Mouse (Mus musculus): ENCODE data around the gene Mtln. TPM values are rescaled to one million over a fixed set of nuclear protein-coding genes. Genes with fewer than 3 reads are reported as not detected.

Gene Mtln
- total RNA-seq (2012; rRNA removed) = 35.8 and 54.9 TPM in 2 replicates

DNA sequence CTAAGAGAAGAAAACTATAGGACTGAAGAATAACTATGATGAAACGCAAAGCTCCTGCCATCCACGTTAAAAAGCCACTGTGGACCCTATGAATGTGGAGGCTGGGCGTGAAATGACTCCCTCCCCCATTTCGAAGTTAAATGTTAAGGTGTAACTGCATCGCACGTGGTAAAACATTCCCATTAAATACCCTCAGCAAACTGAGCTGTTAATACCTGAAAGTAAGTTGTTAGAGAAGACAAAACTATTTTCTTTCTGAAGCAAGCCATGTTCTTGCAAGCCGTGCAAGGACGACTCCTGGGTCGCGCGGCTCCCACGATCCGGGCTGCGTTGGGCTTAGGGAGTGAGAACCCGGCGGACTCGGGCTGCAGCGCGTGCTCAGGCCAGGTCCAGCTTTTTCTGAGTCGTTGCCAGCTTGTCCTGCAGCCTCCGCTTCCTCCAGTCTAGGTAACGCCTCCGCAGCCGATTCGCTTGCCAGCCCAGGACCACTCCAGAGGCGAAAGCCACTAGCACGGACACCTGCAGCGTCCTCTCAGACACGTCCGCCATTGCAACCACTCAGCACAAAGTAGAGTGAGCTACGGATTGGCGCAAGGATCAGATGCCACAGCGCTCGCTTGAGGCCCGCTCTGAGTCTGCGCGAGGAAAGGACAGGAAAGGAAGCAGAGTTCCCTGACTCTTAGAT is at the start of gene Mtln:
Gene Mtln, minus strand, starts transcription at position 570 of the 685 bp plus-strand sequence.
- Histone ChIP-seq H3K4me3 (ENCODE audit: insufficient read depth in 1 of 2, low read depth in 1 of 2, low read length in 2 of 2, poor library complexity in 1 of 2, severe bottlenecking in 1 of 2) (peak within 1 kb of the TSS; percentile 74 to 98), H3K9ac (ENCODE audit: insufficient read depth, low read depth, low read length, poor library complexity, severe bottlenecking) (peak within 1 kb of the TSS; percentile 94), H3K36me3 (ENCODE audit: control insufficient read depth, insufficient read depth, low read length, poor library complexity, severe bottlenecking) (no peaks in the 10 kb centered on the region), H3K4me1 (ENCODE audit: control insufficient read depth in 2 of 2, insufficient read depth in 2 of 2, low read length in 2 of 2, poor library complexity in 1 of 2) (peaks cover 0 to 4% of the 10 kb centered on the region in 2 experiments; a peak in 1 of 4 replicates), H3K27ac (ENCODE audit: insufficient read depth, low read depth, low read length, poor library complexity, severe bottlenecking) (peak within 1 kb of the TSS; percentile 69; the same call in 1 of the 2 replicates), H3K9me3 (ENCODE audit: control insufficient read depth, insufficient read depth, low read depth, low read length) (no peaks in the 10 kb centered on the region)
- peak; percentile 26; the same call in 1 of the 2 replicates for TF ChIP-seq HCFC1 (IDR thresholded peaks at IDR 0.05; ENCODE audit: borderline replicate concordance, insufficient read depth, low read length)
- no peak for TF ChIP-seq ZC3H11A (IDR thresholded peaks at IDR 0.05; ENCODE audit: borderline replicate concordance, low read depth, low read length)
- TF ChIP-seq ZNF384 (IDR thresholded peaks at IDR 0.05; ENCODE audit: low read depth, low read length) = peak; percentile 23; the same call in 1 of the 2 replicates
- peak; percentile 72 for TF ChIP-seq MAFK (IDR thresholded peaks at IDR 0.05; ENCODE audit: insufficient read depth, low read depth, low read length)
- in situ Hi-C loops (cut with MboI; ENCODE audit: low sequenced_read_pairs in 2 of 2, unreplicated experiment in 2 of 2) = no loop called here
- peak; percentile 84 for DNase-seq (ENCODE audit: low read depth, low spot score)

DNA sequence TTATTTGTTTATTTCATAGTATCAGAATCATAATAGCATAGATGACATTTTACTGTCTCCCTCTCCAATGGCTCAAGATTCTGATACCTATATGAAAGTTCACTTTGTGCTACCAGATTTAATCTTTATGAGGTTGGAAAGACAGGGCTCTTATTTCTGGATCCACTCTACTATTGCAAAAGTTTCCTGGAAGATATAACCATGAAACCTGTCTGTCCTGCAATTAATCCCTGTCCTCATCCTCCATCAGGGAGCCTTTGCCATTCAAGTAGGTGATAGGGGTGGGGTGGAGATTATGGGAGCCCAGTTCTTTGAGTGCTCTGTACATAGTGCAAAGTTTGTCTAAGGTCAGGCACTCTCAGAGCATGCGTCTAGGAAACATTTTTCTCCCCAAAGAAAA is 49.1 kb upstream of the Mtln start:
- TF ChIP-seq ZNF384 (IDR thresholded peaks at IDR 0.05; ENCODE audit: low read depth, low read length) (no peak), HCFC1 (IDR thresholded peaks at IDR 0.05; ENCODE audit: borderline replicate concordance, insufficient read depth, low read length) (no peak), CHD2 (IDR thresholded peaks at IDR 0.05; ENCODE audit: low read depth, low read length) (no peak), MAFK (IDR thresholded peaks at IDR 0.05; ENCODE audit: insufficient read depth, low read depth, low read length) (no peak), ZC3H11A (IDR thresholded peaks at IDR 0.05; ENCODE audit: borderline replicate concordance, low read depth, low read length) (no peak)

DNA sequence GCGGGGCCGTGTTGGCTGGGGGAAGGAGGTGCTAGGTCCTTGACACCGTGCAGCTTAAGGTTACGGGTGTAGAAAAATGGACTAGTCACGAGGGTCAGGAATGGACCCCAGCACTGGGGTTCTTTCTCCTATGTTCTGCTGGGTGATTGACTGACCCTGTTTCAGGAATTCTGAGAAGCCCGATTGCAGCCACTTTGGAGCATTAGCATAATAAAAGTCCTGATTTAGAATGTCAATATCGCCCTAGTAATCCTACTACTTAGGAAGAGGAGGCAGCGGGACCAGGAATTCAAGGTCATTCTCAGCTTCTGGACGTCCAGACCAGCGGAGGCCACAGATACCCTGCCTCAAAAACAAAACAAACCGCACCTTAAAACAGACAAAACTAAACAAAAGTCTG is 47.1 kb upstream of the Mtln start:
- peak overlapping the region; percentile 78; the same call in 1 of the 2 replicates for H3K27ac ChIP-seq (ENCODE audit: insufficient read depth, low read depth, low read length, poor library complexity, severe bottlenecking)
- H3K9ac ChIP-seq (ENCODE audit: insufficient read depth, low read depth, low read length, poor library complexity, severe bottlenecking) = peak overlapping the region; percentile 58
- H3K9me3 ChIP-seq (ENCODE audit: control insufficient read depth, insufficient read depth, low read depth, low read length) = no peaks in the 10 kb centered on the region
- in situ Hi-C loops (cut with MboI; ENCODE audit: low sequenced_read_pairs in 2 of 2, unreplicated experiment in 2 of 2) = no loop called here
- H3K4me1 ChIP-seq (ENCODE audit: control insufficient read depth in 2 of 2, insufficient read depth in 2 of 2, low read length in 2 of 2, poor library complexity in 1 of 2) = peaks cover 10 to 19% of the 10 kb centered on the region in 2 experiments
- TF ChIP-seq HCFC1 (IDR thresholded peaks at IDR 0.05; ENCODE audit: borderline replicate concordance, insufficient read depth, low read length) = peak; percentile 55; the same call in 1 of the 2 replicates
- TF ChIP-seq MAFK (IDR thresholded peaks at IDR 0.05; ENCODE audit: insufficient read depth, low read depth, low read length) = 0 out of 2 replicates have a peak, but pooled peaks have one; percentile 6
- no peak for TF ChIP-seq ZC3H11A (IDR thresholded peaks at IDR 0.05; ENCODE audit: borderline replicate concordance, low read depth, low read length)
- TF ChIP-seq CHD2 (IDR thresholded peaks at IDR 0.05; ENCODE audit: low read depth, low read length) = peak; percentile 63; the same call in 1 of the 2 replicates
- no peak for TF ChIP-seq ZNF384 (IDR thresholded peaks at IDR 0.05; ENCODE audit: low read depth, low read length)
- peak; percentile 45 for DNase-seq (ENCODE audit: low read depth, low spot score)
- H3K36me3 ChIP-seq (ENCODE audit: control insufficient read depth, insufficient read depth, low read length, poor library complexity, severe bottlenecking) = no peaks in the 10 kb centered on the region
- H3K4me3 ChIP-seq (ENCODE audit: insufficient read depth in 1 of 2, low read depth in 1 of 2, low read length in 2 of 2, poor library complexity in 1 of 2, severe bottlenecking in 1 of 2) = peak overlapping the region; percentile 37 to 54

More for the DNA sequence above, 49.1 kb upstream of the Mtln start:
- peaks cover 10 to 19% of the 10 kb centered on the region in 2 experiments for H3K4me1 ChIP-seq (ENCODE audit: control insufficient read depth in 2 of 2, insufficient read depth in 2 of 2, low read length in 2 of 2, poor library complexity in 1 of 2)
- no peaks in the 10 kb centered on the region for H3K36me3 ChIP-seq (ENCODE audit: control insufficient read depth, insufficient read depth, low read length, poor library complexity, severe bottlenecking)
- H3K4me3 ChIP-seq (ENCODE audit: insufficient read depth in 1 of 2, low read depth in 1 of 2, low read length in 2 of 2, poor library complexity in 1 of 2, severe bottlenecking in 1 of 2) = no peak overlapping the region
- H3K9me3 ChIP-seq (ENCODE audit: control insufficient read depth, insufficient read depth, low read depth, low read length) = no peaks in the 10 kb centered on the region
- no peak overlapping the region for H3K27ac ChIP-seq (ENCODE audit: insufficient read depth, low read depth, low read length, poor library complexity, severe bottlenecking)
- DNase-seq (ENCODE audit: low read depth, low spot score) = no peak
- in situ Hi-C loops (cut with MboI; ENCODE audit: low sequenced_read_pairs in 2 of 2, unreplicated experiment in 2 of 2) = no loop called here
- H3K9ac ChIP-seq (ENCODE audit: insufficient read depth, low read depth, low read length, poor library complexity, severe bottlenecking) = no peak overlapping the region

DNA sequence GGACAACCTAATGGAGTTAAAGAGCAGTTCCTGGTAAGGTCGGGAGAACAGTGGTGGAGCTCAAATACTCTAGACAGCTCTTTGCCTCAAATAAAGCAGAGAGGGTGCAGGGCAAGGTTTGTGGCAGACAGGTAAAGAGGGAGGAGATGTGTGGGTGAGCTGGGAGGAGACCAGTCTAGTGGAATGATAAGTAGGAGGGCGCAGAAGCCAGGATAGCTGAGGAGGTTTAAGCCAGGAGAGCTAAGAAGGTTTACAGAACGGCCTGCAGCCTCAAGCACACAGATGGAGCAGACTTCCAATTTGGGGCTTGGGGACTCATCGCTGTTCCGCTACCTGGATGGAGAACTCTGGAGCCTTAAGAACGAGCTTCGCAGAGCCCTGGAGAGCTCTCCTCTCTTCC is 46.3 kb upstream of the Mtln start, which contains the start of gene Acoxl:
Gene Acoxl, plus strand, starts transcription at position 301 of the 400 bp plus-strand sequence.
- H3K4me3 ChIP-seq (ENCODE audit: insufficient read depth in 1 of 2, low read depth in 1 of 2, low read length in 2 of 2, poor library complexity in 1 of 2, severe bottlenecking in 1 of 2) = peak within 1 kb of the TSS; percentile 37 to 54
- TF ChIP-seq CHD2 (IDR thresholded peaks at IDR 0.05; ENCODE audit: low read depth, low read length) = no peak
- TF ChIP-seq ZC3H11A (IDR thresholded peaks at IDR 0.05; ENCODE audit: borderline replicate concordance, low read depth, low read length) = 0 out of 2 replicates have a peak, but pooled peaks have one; percentile 12

More for the DNA sequence above, 46.3 kb upstream of the Mtln start, which contains the start of gene Acoxl:
- Histone ChIP-seq H3K9ac (ENCODE audit: insufficient read depth, low read depth, low read length, poor library complexity, severe bottlenecking) (peak within 1 kb of the TSS; percentile 58), H3K9me3 (ENCODE audit: control insufficient read depth, insufficient read depth, low read depth, low read length) (no peaks in the 10 kb centered on the region), H3K27ac (ENCODE audit: insufficient read depth, low read depth, low read length, poor library complexity, severe bottlenecking) (peak within 1 kb of the TSS; percentile 78; the same call in 1 of the 2 replicates), H3K4me1 (ENCODE audit: control insufficient read depth in 2 of 2, insufficient read depth in 2 of 2, low read length in 2 of 2, poor library complexity in 1 of 2) (peaks cover 10 to 19% of the 10 kb centered on the region in 2 experiments), H3K36me3 (ENCODE audit: control insufficient read depth, insufficient read depth, low read length, poor library complexity, severe bottlenecking) (no peaks in the 10 kb centered on the region)
- no peak for DNase-seq (ENCODE audit: low read depth, low spot score)
- in situ Hi-C loops (cut with MboI; ENCODE audit: low sequenced_read_pairs in 2 of 2, unreplicated experiment in 2 of 2) = no loop called here

Measured in ES-E14 (cell line).